Mouse (Mus musculus): ENCODE measurements at regions not wholly inside any gene's neighbourhood (a gene's known extent, or its start where the extent isn't known, plus 50 kb on each side); places are given as distances from the start of the nearest gene placed in this dataset.

DNA sequence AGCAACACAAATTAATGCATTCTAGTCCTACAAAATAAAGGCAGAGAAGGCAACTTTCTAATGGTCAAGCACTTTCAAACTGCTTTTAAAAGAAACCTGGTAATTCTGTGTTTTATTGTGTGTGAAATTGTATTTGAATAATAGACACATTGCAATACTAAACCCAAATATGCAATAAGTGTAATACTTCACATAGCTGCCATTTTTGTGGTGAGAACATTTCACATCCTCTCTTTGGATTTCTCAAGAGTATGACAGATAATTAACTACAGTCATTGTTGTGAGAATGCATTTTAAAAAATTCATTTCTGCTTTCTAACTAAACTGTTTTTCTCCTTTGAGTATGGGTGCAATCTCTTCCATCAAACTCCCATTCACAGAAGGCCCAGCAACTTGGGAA is 256.4 kb downstream of the Sema3d start:
- no peak overlapping the region for H3K27ac ChIP-seq (replicated peaks)
- H3K4me2 ChIP-seq = no peak overlapping the region
- H3K4me1 ChIP-seq = no peaks in the 10 kb centered on the region
- H3K9me3 ChIP-seq = no peaks in the 10 kb centered on the region
- H3K27me3 ChIP-seq (replicated peaks) = no peaks in the 10 kb centered on the region
- H3K9ac ChIP-seq = no peak overlapping the region
- no peak overlapping the region for H3K4me3 ChIP-seq
- no peak for ATAC-seq (ENCODE audit: extremely low read depth, insufficient number of reproducible peaks, low FRiP score, low TSS enrichment)
- no peaks in the 10 kb centered on the region for H3K36me3 ChIP-seq

DNA sequence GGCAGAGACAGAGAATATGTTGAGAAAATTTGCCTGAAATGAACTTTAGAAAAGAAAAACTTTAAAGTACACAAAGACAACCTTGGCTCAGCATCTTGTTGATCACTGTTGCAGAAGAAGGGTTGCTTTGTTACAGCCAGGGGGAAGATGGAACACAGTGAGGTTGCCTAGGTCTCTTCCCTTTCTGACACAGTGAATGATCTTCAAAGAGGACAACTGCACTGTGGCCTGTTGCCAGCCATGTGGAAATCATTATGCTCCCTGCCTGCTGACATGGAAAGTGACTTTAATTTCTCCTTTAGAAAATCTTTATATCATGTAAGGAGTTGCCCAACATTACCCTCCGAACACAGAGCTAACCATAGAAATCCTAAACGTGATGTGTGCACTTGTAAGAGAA is 263.1 kb downstream of the Sema3d start:
- H3K36me3 ChIP-seq = no peaks in the 10 kb centered on the region
- H3K4me1 ChIP-seq = no peaks in the 10 kb centered on the region
- H3K9me3 ChIP-seq = no peaks in the 10 kb centered on the region
- ATAC-seq (ENCODE audit: extremely low read depth, insufficient number of reproducible peaks, low FRiP score, low TSS enrichment) = no peak
- WGBS = 68% methylated on average over 2 of the region's 2 CpGs
- H3K9ac ChIP-seq = no peak overlapping the region
- no peak overlapping the region for H3K4me3 ChIP-seq
- no peaks in the 10 kb centered on the region for H3K27me3 ChIP-seq (replicated peaks)
- no peak overlapping the region for H3K27ac ChIP-seq (replicated peaks)
- H3K4me2 ChIP-seq = no peak overlapping the region

DNA sequence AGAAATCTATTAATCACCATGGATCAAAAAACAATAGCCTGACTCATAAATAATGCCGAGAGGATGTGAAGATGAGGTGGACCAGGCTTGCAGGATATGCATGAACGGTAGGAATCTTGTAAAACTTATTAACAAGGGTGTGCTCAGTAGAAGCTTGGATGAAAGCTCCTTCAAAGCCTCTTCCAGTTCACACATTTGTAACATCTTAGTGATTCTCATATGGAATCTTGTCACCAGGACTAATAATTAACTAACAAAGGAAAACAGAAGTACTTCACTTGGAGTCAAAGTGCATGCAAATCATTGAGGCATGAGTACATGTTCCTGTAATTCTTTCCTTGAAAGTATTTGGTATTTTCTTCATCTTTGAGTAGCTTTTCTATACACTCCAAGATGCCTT is 290.5 kb downstream of the Sema3d start:
- Histone ChIP-seq H3K4me2 (no peak overlapping the region), H3K4me3 (no peak overlapping the region), H3K27ac (replicated peaks) (no peak overlapping the region), H3K36me3 (no peaks in the 10 kb centered on the region), H3K9ac (no peak overlapping the region), H3K27me3 (replicated peaks) (no peaks in the 10 kb centered on the region), H3K4me1 (no peaks in the 10 kb centered on the region), H3K9me3 (no peaks in the 10 kb centered on the region)
- WGBS = 75% methylated on average over 2 of the region's 2 CpGs
- no peak; the same call in 1 of the 2 replicates for ATAC-seq (ENCODE audit: extremely low read depth, insufficient number of reproducible peaks, low FRiP score, low TSS enrichment)

DNA sequence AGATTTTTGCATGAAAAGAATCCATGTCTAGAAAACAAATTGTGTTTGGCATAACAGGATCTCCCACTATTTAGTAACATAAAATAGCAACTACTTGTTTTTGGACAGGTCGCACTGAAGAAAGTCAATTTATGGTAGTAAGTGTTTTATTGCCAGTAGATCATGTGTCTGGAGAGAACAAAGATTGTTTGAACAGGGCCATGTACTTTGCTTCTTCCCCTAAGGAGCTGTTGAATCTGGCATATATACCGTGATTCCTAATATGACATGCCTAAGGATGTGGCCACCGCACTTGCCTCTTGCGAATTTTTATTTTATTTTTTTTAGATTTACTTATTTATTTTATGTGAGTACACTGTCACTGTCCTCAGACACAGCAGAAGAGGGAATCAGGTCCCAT is 290.9 kb downstream of the Sema3d start:
- Histone ChIP-seq H3K4me1 (no peaks in the 10 kb centered on the region), H3K4me3 (no peak overlapping the region), H3K36me3 (no peaks in the 10 kb centered on the region), H3K27ac (replicated peaks) (no peak overlapping the region), H3K4me2 (no peak overlapping the region), H3K9me3 (no peaks in the 10 kb centered on the region), H3K9ac (no peak overlapping the region), H3K27me3 (replicated peaks) (no peaks in the 10 kb centered on the region)
- no peak for ATAC-seq (ENCODE audit: extremely low read depth, insufficient number of reproducible peaks, low FRiP score, low TSS enrichment)
- 90% methylated on average over 4 of the region's 4 CpGs for WGBS

DNA sequence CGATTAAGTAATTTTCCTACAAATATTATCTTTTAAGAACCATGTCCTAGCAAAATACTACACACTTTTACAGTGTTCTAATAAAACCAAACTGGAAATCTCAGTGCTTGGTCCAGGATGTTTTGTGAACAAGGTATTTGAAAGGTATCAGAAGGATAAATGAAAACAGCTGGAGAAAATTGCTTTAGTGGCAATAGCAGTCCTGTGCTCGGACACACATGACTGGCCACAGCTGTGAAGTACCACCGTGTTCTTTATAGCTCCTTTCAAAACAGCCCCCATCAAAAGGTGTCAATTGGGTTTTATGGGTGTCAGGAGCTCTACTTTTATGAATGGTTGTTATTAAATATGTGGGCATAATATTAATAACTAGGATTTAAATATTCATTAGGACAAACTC is 293.5 kb downstream of the Sema3d start:
- no peak for ATAC-seq (ENCODE audit: extremely low read depth, insufficient number of reproducible peaks, low FRiP score, low TSS enrichment)
- Histone ChIP-seq H3K4me2 (no peak overlapping the region), H3K27me3 (replicated peaks) (no peaks in the 10 kb centered on the region), H3K4me1 (no peaks in the 10 kb centered on the region), H3K4me3 (no peak overlapping the region), H3K9ac (no peak overlapping the region), H3K27ac (replicated peaks) (no peak overlapping the region), H3K36me3 (no peaks in the 10 kb centered on the region), H3K9me3 (no peaks in the 10 kb centered on the region)
- 61% methylated on average over 3 of the region's 3 CpGs for WGBS

DNA sequence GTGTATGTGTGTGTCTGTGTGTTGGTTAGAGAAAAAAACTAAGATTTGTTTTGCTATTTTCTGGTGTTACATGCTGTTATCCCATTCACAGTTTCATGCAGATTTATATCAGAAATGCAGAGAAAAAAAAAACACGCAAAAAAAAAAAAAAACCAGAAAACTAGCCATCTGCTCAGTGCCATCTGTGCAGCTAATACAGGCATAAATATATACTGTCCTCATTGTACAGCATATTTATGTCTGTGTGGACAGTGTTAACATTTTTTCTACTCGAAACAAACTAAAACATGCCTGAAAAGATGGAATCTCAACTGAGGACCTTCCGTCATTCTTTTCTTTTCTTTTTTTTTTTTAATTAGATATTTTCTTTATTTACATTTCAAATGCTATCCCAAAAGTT is 331.7 kb downstream of the Sema3d start:
- ATAC-seq (ENCODE audit: extremely low read depth, insufficient number of reproducible peaks, low FRiP score, low TSS enrichment) = no peak
- 76% methylated on average over 3 of the region's 3 CpGs for WGBS
- no peak overlapping the region for H3K27ac ChIP-seq (replicated peaks)

DNA sequence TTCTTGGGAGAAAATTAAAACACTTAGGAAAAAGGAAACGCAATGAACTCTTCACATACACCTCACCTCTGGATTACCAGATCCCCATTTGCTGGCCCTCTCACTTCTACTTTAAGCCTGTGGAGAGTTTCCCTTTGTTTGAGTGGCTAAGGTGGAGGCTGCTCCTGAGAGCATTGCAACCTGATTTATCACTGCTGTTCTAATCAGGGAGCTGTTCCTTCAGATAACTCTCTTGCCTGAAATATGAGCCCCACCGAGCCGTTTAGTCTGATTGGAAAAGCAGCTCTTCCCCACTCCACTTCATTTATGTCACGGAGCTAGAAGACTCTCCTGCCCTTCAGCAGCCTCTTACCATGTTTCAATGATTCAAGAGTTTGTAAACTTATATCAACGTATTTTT is 368.3 kb downstream of the Sema3d start:
- 8% methylated on average over 5 of the region's 5 CpGs for WGBS
- ATAC-seq (ENCODE audit: extremely low read depth, insufficient number of reproducible peaks, low FRiP score, low TSS enrichment) = no peak

More for the DNA sequence above, 331.7 kb downstream of the Sema3d start:
- Histone ChIP-seq H3K4me1 (no peaks in the 10 kb centered on the region), H3K36me3 (no peaks in the 10 kb centered on the region), H3K4me2 (no peak overlapping the region), H3K9ac (no peak overlapping the region), H3K9me3 (peaks cover 6% of the 10 kb centered on the region), H3K4me3 (no peak overlapping the region), H3K27me3 (replicated peaks) (no peaks in the 10 kb centered on the region)

DNA sequence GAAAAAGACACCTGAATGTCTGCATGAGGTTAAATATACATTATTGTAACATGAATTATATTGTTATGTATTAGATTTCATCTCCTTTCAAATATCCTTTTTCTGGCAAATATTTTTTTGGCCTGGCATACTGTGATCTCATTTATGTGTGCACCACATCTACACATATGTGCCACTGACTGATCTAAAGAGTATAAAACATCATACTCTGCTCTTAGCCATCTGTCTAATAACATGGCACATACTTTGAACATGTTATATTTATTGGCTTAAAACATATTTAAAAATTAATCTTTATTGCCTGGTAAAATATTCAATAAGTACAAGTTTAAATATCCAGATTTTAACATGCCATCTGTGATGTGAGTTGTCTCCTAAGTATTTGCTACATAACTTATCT is 365.6 kb upstream of the Sema3a start:
- Histone ChIP-seq H3K36me3 (no peaks in the 10 kb centered on the region), H3K9ac (no peak overlapping the region), H3K4me3 (no peak overlapping the region), H3K4me1 (no peaks in the 10 kb centered on the region), H3K27me3 (replicated peaks) (no peaks in the 10 kb centered on the region), H3K9me3 (0 out of 2 replicates have a peak, but pooled peaks cover 3% of the 10 kb centered on the region), H3K4me2 (no peak overlapping the region), H3K27ac (replicated peaks) (no peak overlapping the region)
- ATAC-seq (ENCODE audit: extremely low read depth, insufficient number of reproducible peaks, low FRiP score, low TSS enrichment) = no peak

More for the DNA sequence above, 368.3 kb downstream of the Sema3d start:
- Histone ChIP-seq H3K9me3 (0 out of 2 replicates have a peak, but pooled peaks cover 3% of the 10 kb centered on the region), H3K9ac (no peak overlapping the region), H3K36me3 (no peaks in the 10 kb centered on the region), H3K4me2 (peak overlapping the region; percentile 18; the same call in 1 of the 2 replicates), H3K27me3 (replicated peaks) (no peaks in the 10 kb centered on the region), H3K27ac (replicated peaks) (no peak overlapping the region), H3K4me1 (0 out of 2 replicates have a peak, but pooled peaks cover 3% of the 10 kb centered on the region), H3K4me3 (no peak overlapping the region)

DNA sequence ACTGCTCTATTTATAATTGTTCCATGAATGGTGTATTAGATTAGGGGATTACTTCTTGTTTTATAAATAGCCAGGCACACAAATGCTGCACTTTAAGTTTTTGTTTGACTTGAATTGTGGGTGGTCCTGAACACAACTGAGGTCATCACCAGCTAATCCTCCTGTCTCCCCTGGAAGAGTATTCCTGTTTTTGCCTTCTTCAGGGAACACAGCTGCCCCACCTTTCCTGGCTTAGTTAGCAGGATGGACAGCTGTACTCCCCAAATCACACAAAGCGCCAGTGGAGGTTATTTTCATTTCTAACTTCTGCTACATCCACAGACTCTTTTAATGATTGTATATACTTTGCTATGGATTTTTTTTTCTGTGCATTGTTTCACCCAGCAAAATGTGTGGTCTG is 357.8 kb upstream of the Sema3a start:
- ATAC-seq (ENCODE audit: extremely low read depth, insufficient number of reproducible peaks, low FRiP score, low TSS enrichment) = no peak
- Histone ChIP-seq H3K4me2 (no peak overlapping the region), H3K4me1 (peaks cover 4% of the 10 kb centered on the region), H3K27ac (replicated peaks) (no peak overlapping the region), H3K9ac (no peak overlapping the region), H3K9me3 (no peaks in the 10 kb centered on the region), H3K4me3 (no peak overlapping the region), H3K36me3 (no peaks in the 10 kb centered on the region), H3K27me3 (replicated peaks) (no peaks in the 10 kb centered on the region)
- 65% methylated on average over 1 of the region's 1 CpGs for WGBS

DNA sequence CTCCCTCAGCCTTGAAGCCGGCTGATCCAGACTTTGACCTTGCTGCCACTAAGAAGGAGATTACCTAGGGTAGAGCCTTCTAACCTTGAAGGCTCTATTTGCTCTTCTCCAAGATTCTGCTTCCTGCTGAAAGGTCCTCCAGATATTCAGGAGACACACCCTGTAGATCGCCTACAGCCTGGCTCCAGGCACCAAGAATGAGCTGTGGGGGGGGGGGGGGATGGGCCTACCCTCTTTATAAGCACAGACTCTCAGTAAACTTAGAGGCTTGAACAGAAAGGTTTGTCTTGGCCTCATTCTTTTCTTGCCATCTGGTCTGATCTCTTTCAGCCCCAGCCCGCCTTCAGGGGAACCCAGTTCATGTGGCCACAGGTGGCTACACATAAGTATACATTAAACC is 342.5 kb upstream of the Sema3a start:
- Histone ChIP-seq H3K4me2 (no peak overlapping the region), H3K9me3 (no peaks in the 10 kb centered on the region; the same call in 1 of the 2 replicates), H3K27me3 (replicated peaks) (no peaks in the 10 kb centered on the region), H3K4me1 (no peaks in the 10 kb centered on the region), H3K27ac (replicated peaks) (no peak overlapping the region), H3K36me3 (no peaks in the 10 kb centered on the region), H3K4me3 (no peak overlapping the region), H3K9ac (no peak overlapping the region)
- 76% methylated on average over 3 of the region's 3 CpGs for WGBS
- ATAC-seq (ENCODE audit: extremely low read depth, insufficient number of reproducible peaks, low FRiP score, low TSS enrichment) = no peak

DNA sequence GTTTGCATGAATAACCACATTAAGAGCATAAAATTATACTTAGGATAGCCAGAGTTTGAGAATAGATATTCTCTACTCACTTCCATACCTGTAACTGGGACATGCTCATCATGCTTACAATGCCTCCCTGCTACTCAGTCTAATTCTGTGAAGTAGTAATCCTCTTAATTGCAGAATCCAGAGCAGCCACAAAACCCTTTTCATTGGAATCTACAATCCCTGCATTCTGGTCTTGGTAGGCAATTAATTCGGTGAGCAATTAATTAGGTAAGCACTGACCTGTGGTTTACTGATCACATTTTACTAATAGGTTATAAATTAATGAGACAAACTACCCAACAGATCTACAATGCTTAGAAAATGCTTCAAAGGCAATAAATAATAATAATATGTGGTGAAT is 316.5 kb upstream of the Sema3a start:
- Histone ChIP-seq H3K9me3 (no peaks in the 10 kb centered on the region), H3K27me3 (replicated peaks) (no peaks in the 10 kb centered on the region), H3K27ac (replicated peaks) (no peak overlapping the region), H3K36me3 (no peaks in the 10 kb centered on the region), H3K4me3 (no peak overlapping the region), H3K4me2 (no peak overlapping the region), H3K9ac (no peak overlapping the region), H3K4me1 (no peaks in the 10 kb centered on the region)
- no peak for ATAC-seq (ENCODE audit: extremely low read depth, insufficient number of reproducible peaks, low FRiP score, low TSS enrichment)
- WGBS = 74% methylated on average over 1 of the region's 1 CpGs

DNA sequence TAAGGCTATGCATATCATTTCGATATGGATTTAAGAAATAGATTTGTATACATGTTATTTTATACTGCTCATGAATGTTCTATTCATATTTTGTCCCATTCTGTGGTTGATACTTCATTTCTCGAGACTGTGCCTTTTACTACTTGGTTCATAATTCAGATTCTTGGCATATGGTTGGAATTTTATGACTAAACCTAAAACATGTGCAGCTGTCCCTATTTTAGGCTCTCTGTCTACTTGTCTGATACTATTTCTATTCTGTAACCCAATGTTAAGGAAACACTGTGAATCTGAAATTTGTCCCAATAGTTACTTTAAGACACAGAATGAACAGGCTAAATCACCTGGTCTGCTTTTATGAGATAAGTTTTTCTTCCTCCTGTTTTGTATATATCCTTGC is 315.3 kb upstream of the Sema3a start:
- Histone ChIP-seq H3K27ac (replicated peaks) (no peak overlapping the region), H3K9me3 (no peaks in the 10 kb centered on the region), H3K27me3 (replicated peaks) (no peaks in the 10 kb centered on the region), H3K4me3 (no peak overlapping the region), H3K4me1 (no peaks in the 10 kb centered on the region), H3K9ac (no peak overlapping the region), H3K4me2 (no peak overlapping the region), H3K36me3 (no peaks in the 10 kb centered on the region)
- WGBS = 67% methylated on average over 2 of the region's 2 CpGs
- no peak for ATAC-seq (ENCODE audit: extremely low read depth, insufficient number of reproducible peaks, low FRiP score, low TSS enrichment)
